12 mouse cellular contexts compared by ENCODE assay signal in genomic region chr9:104457635-104458034, GRCm38 (mm10).
DNase-seq lines count a peak whose midpoint lies in the region; ATAC-seq and TF ChIP-seq lines count a peak whose summit lies in the region.
"Had no signal": no experiment of that assay in that cellular context is flagged by ENCODE, and none has a peak within 500 bp of the region (broad histone marks: within the 10 kb centered on the region; RNA-seq: fewer than 3 reads in every experiment).

No protein-coding gene starts in this region.

- 28% methylated on average over 4 of the region's 4 CpGs for WGBS in heart, adult 2 months
- WGBS in liver, adult 2 months, result 13% methylated on average over 4 of the region's 4 CpGs
- WGBS in liver, embryonic 11.5 days, result 41% methylated on average over 4 of the region's 4 CpGs

- TF ChIP-seq POLR2A in heart, adult 2 months (IDR thresholded peaks at IDR 0.05; ENCODE audit: insufficient read depth, low read depth, low read length), result no peak
- no peak for TF ChIP-seq POLR2A in liver, adult 2 months (IDR thresholded peaks at IDR 0.05; ENCODE audit: extremely low read depth, insufficient read depth, low read length)

- no peak for TF ChIP-seq EP300 in heart, adult 2 months (IDR thresholded peaks at IDR 0.05; ENCODE audit: insufficient read depth, low read depth, low read length)

- H3K4me1 ChIP-seq in heart, adult 2 months (ENCODE audit: control insufficient read depth, insufficient read depth, low read length), result no peaks in the 10 kb centered on the region
- peaks cover 5% of the 10 kb centered on the region for H3K4me1 ChIP-seq in liver, adult 2 months (ENCODE audit: control insufficient read depth, insufficient read depth, low read length)
- H3K4me1 ChIP-seq in liver, embryonic 11.5 days (replicated peaks; ENCODE audit: control insufficient read depth, insufficient read depth, low read length), result no peaks in the 10 kb centered on the region
- H3K4me1 ChIP-seq: embryonic facial prominence, embryonic 13.5 days; stomach, embryonic 15.5 days had no signal

- no peak for ATAC-seq in liver, embryonic 11.5 days (replicated peaks; ENCODE audit: low FRiP score)

- intact Hi-C loops in heart, adult 2 months (cut with DNase I), result loop anchor here (10.0 kb wide), 1 partner anchor 927 kb away; no protein-coding TSS in a partner anchor
- intact Hi-C loops in heart, postnatal 36 days (cut with DNase I), result loop anchor here (5.0 kb wide), 1 partner anchor 930 kb away; no protein-coding TSS in a partner anchor

- no peak overlapping the region for H3K9ac ChIP-seq in heart, adult 2 months (ENCODE audit: low read depth, low read length)
- H3K9ac ChIP-seq in liver, adult 2 months (ENCODE audit: low read depth, low read length), result no peak overlapping the region
- H3K9ac ChIP-seq in liver, embryonic 11.5 days (ENCODE audit: low read depth, low read length), result no peak overlapping the region
- H3K9ac ChIP-seq: embryonic facial prominence, embryonic 13.5 days; stomach, embryonic 15.5 days had no signal

- no peaks in the 10 kb centered on the region for H3K79me2 ChIP-seq in heart, adult 2 months (replicated peaks; ENCODE audit: control insufficient read depth, insufficient read depth, low read length)
- H3K79me2 ChIP-seq in liver, adult 2 months (ENCODE audit: control insufficient read depth, insufficient read depth, low read length), result no peaks in the 10 kb centered on the region

- no peaks in the 10 kb centered on the region; the same call in 1 of the 2 replicates for H3K27me3 ChIP-seq in heart, adult 2 months (ENCODE audit: control insufficient read depth, insufficient read depth, low read length)
- no peaks in the 10 kb centered on the region for H3K27me3 ChIP-seq in liver, adult 2 months (ENCODE audit: control insufficient read depth, insufficient read depth, low read length)
- H3K27me3 ChIP-seq in liver, embryonic 11.5 days (replicated peaks; ENCODE audit: control insufficient read depth, insufficient read depth, low read length), result no peaks in the 10 kb centered on the region
- H3K27me3 ChIP-seq: embryonic facial prominence, embryonic 13.5 days; stomach, embryonic 15.5 days had no signal

- no peak for DNase-seq in heart, adult 2 months
- DNase-seq in heart, postnatal 36 days, result no peak
- DNase-seq in liver, adult 2 months (ENCODE audit: extremely low read depth, low read depth, low spot score), result peak; percentile 76
- DNase-seq in liver, embryonic 11.5 days (ENCODE audit: low spot score), result no peak
- peak; percentile 2 for DNase-seq in Muller cell, postnatal 12 days (ENCODE audit: inconsistent ontology term)
- peak; percentile 23 to 47 for DNase-seq in layer of hippocampus, adult 2 months (ENCODE audit: low spot score in 2 of 2)
- no peak for DNase-seq in urinary bladder, postnatal 14 days (ENCODE audit: low spot score)
- no peak for DNase-seq in thymus, postnatal 4 days

- H3K4me3 ChIP-seq in heart, adult 2 months, result no peak overlapping the region
- H3K4me3 ChIP-seq in liver, adult 2 months (ENCODE audit: insufficient read depth, low read depth, low read length), result no peak overlapping the region
- no peak overlapping the region for H3K4me3 ChIP-seq in liver, embryonic 11.5 days (ENCODE audit: low read depth, low read length)
- H3K4me3 ChIP-seq in layer of hippocampus, adult 2 months, result no peak overlapping the region; the same call in 1 of the 2 replicates
- H3K4me3 ChIP-seq: embryonic facial prominence, embryonic 13.5 days; myocyte; stomach, embryonic 15.5 days had no signal

- TF ChIP-seq CTCF in heart, adult 2 months (IDR thresholded peaks at IDR 0.05), result peak; percentile 43
- TF ChIP-seq CTCF in liver, adult 2 months (IDR thresholded peaks at IDR 0.05; ENCODE audit: low read depth, low read length), result peak; percentile 42; the same call in 1 of the 2 replicates
- peak; percentile 77 for TF ChIP-seq CTCF in layer of hippocampus, adult 2 months (conservative IDR thresholded peaks at IDR 0.05)

- no peaks in the 10 kb centered on the region for H3K36me3 ChIP-seq in heart, adult 2 months (ENCODE audit: control insufficient read depth, insufficient read depth, low read length)
- no peaks in the 10 kb centered on the region for H3K36me3 ChIP-seq in liver, adult 2 months (ENCODE audit: control insufficient read depth, insufficient read depth, low read length)
- H3K36me3 ChIP-seq in liver, embryonic 11.5 days (ENCODE audit: control insufficient read depth, insufficient read depth, low read length), result no peaks in the 10 kb centered on the region
- H3K36me3 ChIP-seq: embryonic facial prominence, embryonic 13.5 days; stomach, embryonic 15.5 days had no signal

- H3K9me3 ChIP-seq in liver, embryonic 11.5 days (ENCODE audit: control insufficient read depth, low read length), result no peaks in the 10 kb centered on the region
- H3K9me3 ChIP-seq: embryonic facial prominence, embryonic 13.5 days; stomach, embryonic 15.5 days had no signal

- no peak overlapping the region for H3K4me2 ChIP-seq in liver, embryonic 11.5 days
- H3K4me2 ChIP-seq: embryonic facial prominence, embryonic 13.5 days; heart, embryonic 11.5 days; stomach, embryonic 15.5 days had no signal

- H3K27ac ChIP-seq in heart, adult 2 months, result no peak overlapping the region
- H3K27ac ChIP-seq in liver, adult 2 months (replicated peaks; ENCODE audit: insufficient read depth, low read depth, low read length), result no peak overlapping the region
- no peak overlapping the region for H3K27ac ChIP-seq in liver, embryonic 11.5 days (ENCODE audit: low read depth, low read length)
- H3K27ac ChIP-seq in layer of hippocampus, adult 2 months, result peak overlapping the region; percentile 46; the same call in 1 of the 2 replicates
- H3K27ac ChIP-seq: embryonic facial prominence, embryonic 13.5 days; stomach, embryonic 15.5 days had no signal

Comparison
In these comparisons a context has a peak if more than half of its experiments do, and no peak if none do; other contexts are left out.
1. DNase-seq: peak in liver, adult 2 months (single experiment), Muller cell, postnatal 12 days (single experiment) and layer of hippocampus, adult 2 months (2 of 2); none in heart, adult 2 months (0 of 2), heart, postnatal 36 days (0 of 2), liver, embryonic 11.5 days (single experiment), urinary bladder, postnatal 14 days (single experiment) and thymus, postnatal 4 days (single experiment).
2. Peak in every context shown above with its lines, with median percentiles within 50 percentile points of each other: CTCF ChIP-seq.